Mouse (Mus musculus): ENCODE data around the gene Sptssb. TPM values are rescaled to one million over a fixed set of nuclear protein-coding genes. Genes with fewer than 3 reads are reported as not detected.

The Sptssb gene
- polyA plus RNA-seq, 1 experiment from 2014 or later = 2.5 TPM

GRCm38 (mm10) chr3:69883710-69884109 is 24.0 kb upstream of the Sptssb start:
- 58% methylated on average over 1 of the region's 1 CpGs for WGBS
- H3K27me3 ChIP-seq = no peaks in the 10 kb centered on the region
- no peak for ATAC-seq (replicated peaks; ENCODE audit: low FRiP score)

DNA sequence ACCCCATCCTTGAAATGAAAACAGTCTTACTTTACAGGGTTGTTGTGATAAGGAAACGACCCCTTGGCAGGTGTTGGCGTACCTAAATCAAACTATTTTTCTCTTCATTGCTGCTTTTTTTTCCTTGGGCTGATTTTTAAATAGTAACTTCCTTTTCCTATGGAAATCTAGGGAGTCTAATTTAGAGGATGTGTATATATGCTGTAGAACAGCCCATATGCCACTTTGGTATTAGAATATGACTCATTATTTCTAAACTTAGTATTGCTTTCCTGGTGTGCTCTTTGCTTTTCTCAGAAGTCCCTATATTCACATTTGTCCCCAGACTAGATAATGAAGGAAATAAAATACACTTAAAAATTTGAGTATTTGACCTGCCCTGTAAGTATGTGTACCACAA is 17.8 kb upstream of the Sptssb start:
- H3K4me1 ChIP-seq = no peaks in the 10 kb centered on the region
- H3K36me3 ChIP-seq = no peaks in the 10 kb centered on the region
- WGBS = 56% methylated on average over 2 of the region's 2 CpGs
- H3K9ac ChIP-seq = no peak overlapping the region
- no peaks in the 10 kb centered on the region for H3K27me3 ChIP-seq
- H3K9me3 ChIP-seq (replicated peaks) = no peaks in the 10 kb centered on the region
- ATAC-seq (replicated peaks; ENCODE audit: low FRiP score) = no peak
- no peak overlapping the region for H3K4me2 ChIP-seq
- H3K27ac ChIP-seq = no peak overlapping the region
- no peak overlapping the region for H3K4me3 ChIP-seq (replicated peaks)

More at GRCm38 (mm10) chr3:69883710-69884109, 24.0 kb upstream of the Sptssb start:
- Histone ChIP-seq H3K36me3 (no peaks in the 10 kb centered on the region), H3K9ac (no peak overlapping the region), H3K4me2 (no peak overlapping the region), H3K4me3 (replicated peaks) (no peak overlapping the region), H3K4me1 (0 out of 2 replicates have a peak, but pooled peaks cover 3% of the 10 kb centered on the region), H3K27ac (no peak overlapping the region), H3K9me3 (replicated peaks) (no peaks in the 10 kb centered on the region)

GRCm38 (mm10) chr3:69874721-69875120 is 15.0 kb upstream of the Sptssb start:
- H3K27ac ChIP-seq = no peak overlapping the region
- H3K36me3 ChIP-seq = no peaks in the 10 kb centered on the region
- no peaks in the 10 kb centered on the region for H3K9me3 ChIP-seq (replicated peaks)
- H3K4me2 ChIP-seq = no peak overlapping the region
- no peaks in the 10 kb centered on the region for H3K4me1 ChIP-seq
- 82% methylated on average over 3 of the region's 3 CpGs for WGBS
- no peak overlapping the region for H3K9ac ChIP-seq
- H3K4me3 ChIP-seq (replicated peaks) = no peak overlapping the region
- ATAC-seq (replicated peaks; ENCODE audit: low FRiP score) = no peak
- no peaks in the 10 kb centered on the region for H3K27me3 ChIP-seq

GRCm38 (mm10) chr3:69872661-69873327 is 13.1 kb upstream of the Sptssb start:
- Histone ChIP-seq H3K4me2 (no peak overlapping the region), H3K27me3 (no peaks in the 10 kb centered on the region), H3K4me3 (replicated peaks) (no peak overlapping the region), H3K4me1 (no peaks in the 10 kb centered on the region), H3K9ac (no peak overlapping the region), H3K9me3 (replicated peaks) (no peaks in the 10 kb centered on the region), H3K27ac (no peak overlapping the region), H3K36me3 (no peaks in the 10 kb centered on the region)
- ATAC-seq (replicated peaks; ENCODE audit: low FRiP score) = no peak
- WGBS = 76% methylated on average over 6 of the region's 6 CpGs

DNA sequence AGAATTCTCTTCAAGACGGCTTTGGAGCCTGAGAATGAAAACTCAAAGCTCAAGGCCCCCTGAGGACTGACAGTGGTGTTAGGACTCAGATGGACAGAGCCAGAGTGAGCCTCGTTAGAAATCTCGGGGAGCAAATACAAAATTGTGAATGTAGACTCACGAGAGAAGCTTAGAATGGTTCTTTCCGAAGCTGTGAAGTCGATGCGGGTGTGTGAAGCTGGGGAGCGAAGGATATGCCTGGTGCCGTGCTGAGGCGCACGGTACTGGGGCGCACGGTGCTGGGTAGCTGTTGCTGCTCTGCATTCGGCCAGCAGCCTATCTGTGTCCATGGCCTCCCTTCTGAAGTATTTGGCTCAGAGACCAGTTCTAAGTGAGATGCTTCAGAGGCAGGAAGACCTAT is 11.4 kb upstream of the Sptssb start:
- Histone ChIP-seq H3K27me3 (no peaks in the 10 kb centered on the region), H3K36me3 (no peaks in the 10 kb centered on the region), H3K27ac (no peak overlapping the region), H3K9ac (no peak overlapping the region), H3K4me1 (no peaks in the 10 kb centered on the region), H3K4me3 (replicated peaks) (no peak overlapping the region), H3K4me2 (no peak overlapping the region), H3K9me3 (replicated peaks) (no peaks in the 10 kb centered on the region)
- WGBS = 91% methylated on average over 14 of the region's 14 CpGs
- no peak for ATAC-seq (replicated peaks; ENCODE audit: low FRiP score)

- no peak for ATAC-seq (replicated peaks; ENCODE audit: low FRiP score)
Observed at GRCm38 (mm10) chr3:69869702-69870101, 10.0 kb upstream of the Sptssb start.

DNA sequence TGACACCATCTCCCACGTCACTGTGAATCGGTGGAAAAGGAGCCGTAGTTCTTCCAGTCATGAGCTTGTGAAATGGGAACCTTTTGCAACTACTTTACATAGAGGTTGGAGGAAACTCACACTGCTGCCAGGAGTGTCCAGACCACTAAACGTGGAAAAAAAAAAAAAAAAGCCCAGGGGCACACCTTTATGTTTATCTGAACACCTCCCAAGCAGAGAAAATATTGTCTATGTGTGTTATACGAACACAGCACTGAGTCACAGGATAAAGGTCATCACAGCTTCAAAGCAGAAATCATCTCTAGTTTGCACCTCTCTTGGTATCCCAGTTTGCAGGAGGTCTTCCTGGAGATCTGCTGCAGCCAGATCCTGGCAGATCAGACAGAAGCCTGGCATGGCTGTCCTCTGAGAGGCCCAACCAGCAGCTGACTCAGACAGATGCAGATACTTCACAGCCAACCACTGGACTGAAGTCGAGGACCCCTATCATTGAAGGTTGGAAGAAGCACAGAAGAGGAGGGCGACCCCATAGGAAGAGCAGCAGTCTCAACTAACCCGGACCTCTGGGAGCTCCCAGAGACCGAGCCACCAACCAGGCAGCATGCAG is 2.2 kb upstream of the Sptssb start:
- H3K9me3 ChIP-seq (replicated peaks) = no peaks in the 10 kb centered on the region
- no peak overlapping the region for H3K27ac ChIP-seq
- no peaks in the 10 kb centered on the region for H3K36me3 ChIP-seq
- no peak for ATAC-seq (replicated peaks; ENCODE audit: low FRiP score)
- 0 out of 2 replicates have a peak overlapping the region, but pooled peaks have one; percentile 48 for H3K4me3 ChIP-seq (replicated peaks)
- peaks cover 23% of the 10 kb centered on the region for H3K4me1 ChIP-seq
- WGBS = 47% methylated on average over 9 of the region's 9 CpGs
- H3K27me3 ChIP-seq = peaks cover 16% of the 10 kb centered on the region
- no peak overlapping the region for H3K9ac ChIP-seq
- H3K4me2 ChIP-seq = peak overlapping the region; percentile 95

More at GRCm38 (mm10) chr3:69869702-69870101, 10.0 kb upstream of the Sptssb start:
- Histone ChIP-seq H3K9ac (no peak overlapping the region), H3K9me3 (replicated peaks) (no peaks in the 10 kb centered on the region), H3K4me2 (no peak overlapping the region), H3K4me3 (replicated peaks) (no peak overlapping the region), H3K27ac (no peak overlapping the region), H3K4me1 (no peaks in the 10 kb centered on the region), H3K27me3 (no peaks in the 10 kb centered on the region), H3K36me3 (no peaks in the 10 kb centered on the region)
- 58% methylated on average over 8 of the region's 8 CpGs for WGBS

DNA sequence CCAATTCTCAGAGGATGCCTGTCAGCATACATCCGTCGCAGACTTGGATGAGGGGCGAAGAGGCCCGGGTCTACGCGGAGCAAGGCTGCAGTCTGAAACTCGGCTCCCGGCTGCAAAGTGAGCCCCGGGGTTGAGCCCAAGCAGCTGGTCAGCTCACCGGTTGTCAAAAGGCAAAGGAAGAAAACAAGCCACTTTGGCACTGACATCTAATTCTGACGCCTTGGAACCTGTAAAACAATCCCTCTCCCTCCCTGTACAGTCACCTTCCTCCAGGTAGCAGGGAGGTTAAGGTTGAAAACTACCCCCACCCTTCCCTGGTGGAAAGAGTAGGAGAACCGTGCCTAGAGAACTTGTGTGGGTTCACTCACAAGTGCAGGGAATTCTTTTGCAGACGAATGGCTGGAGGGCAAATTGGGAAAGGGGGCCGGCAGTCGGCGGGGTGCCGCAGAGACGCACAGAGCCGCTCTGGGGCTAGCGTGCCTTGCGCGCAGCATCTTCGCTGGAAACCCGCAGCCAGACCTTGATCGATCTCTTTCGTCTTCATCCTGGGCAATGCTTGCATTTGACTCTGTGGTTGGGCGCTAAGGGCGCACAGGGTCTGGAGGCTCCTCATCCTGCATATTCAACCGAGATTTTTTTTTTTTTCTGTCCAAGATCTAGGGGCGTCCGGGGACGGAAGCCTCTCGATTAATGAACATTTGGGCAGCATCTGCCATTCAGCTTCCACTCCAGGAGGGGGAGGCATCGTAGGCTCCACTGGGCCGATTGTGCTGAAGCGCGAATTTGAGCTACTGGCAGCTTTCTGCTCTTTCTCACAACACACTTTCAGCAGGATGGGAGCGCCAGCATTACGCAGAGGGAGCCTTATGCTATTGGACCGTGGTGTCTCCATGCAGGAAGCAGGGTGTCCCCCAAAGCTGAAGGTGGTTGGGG is 1.1 kb upstream of the Sptssb start:
- Histone ChIP-seq H3K9ac (peak overlapping the region; percentile 23; the same call in 1 of the 2 replicates), H3K27ac (no peak overlapping the region)
- WGBS = under 1% methylated on average over 40 of the region's 40 CpGs

GRCm38 (mm10) chr3:69839485-69839884 is 20.3 kb downstream of the Sptssb start:
- H3K9ac ChIP-seq = no peak overlapping the region
- no peaks in the 10 kb centered on the region for H3K36me3 ChIP-seq
- WGBS = 52% methylated on average over 6 of the region's 6 CpGs
- no peaks in the 10 kb centered on the region for H3K27me3 ChIP-seq
- H3K4me3 ChIP-seq (replicated peaks) = no peak overlapping the region
- no peak overlapping the region for H3K27ac ChIP-seq
- ATAC-seq (replicated peaks; ENCODE audit: low FRiP score) = peak; percentile 88
- no peak overlapping the region for H3K4me2 ChIP-seq
- 0 out of 2 replicates have a peak, but pooled peaks cover 4% of the 10 kb centered on the region for H3K4me1 ChIP-seq
- H3K9me3 ChIP-seq (replicated peaks) = no peaks in the 10 kb centered on the region

More for the DNA sequence above, 1.1 kb upstream of the Sptssb start:
- peak overlapping the region; percentile 95 for H3K4me2 ChIP-seq
- ATAC-seq (replicated peaks; ENCODE audit: low FRiP score) = peak; percentile 66
- no peaks in the 10 kb centered on the region for H3K9me3 ChIP-seq (replicated peaks)
- H3K4me3 ChIP-seq (replicated peaks) = peak overlapping the region; percentile 48
- H3K4me1 ChIP-seq = peaks cover 23% of the 10 kb centered on the region
- peaks cover 16% of the 10 kb centered on the region for H3K27me3 ChIP-seq
- no peaks in the 10 kb centered on the region for H3K36me3 ChIP-seq

GRCm38 (mm10) chr3:69829532-69829931 is 30.2 kb downstream of the Sptssb start:
- no peaks in the 10 kb centered on the region for H3K4me1 ChIP-seq
- no peak overlapping the region for H3K4me3 ChIP-seq (replicated peaks)
- H3K4me2 ChIP-seq = no peak overlapping the region
- no peaks in the 10 kb centered on the region for H3K27me3 ChIP-seq
- no peaks in the 10 kb centered on the region for H3K9me3 ChIP-seq (replicated peaks)
- 80% methylated on average over 8 of the region's 8 CpGs for WGBS
- H3K9ac ChIP-seq = no peak overlapping the region
- H3K36me3 ChIP-seq = no peaks in the 10 kb centered on the region
- no peak overlapping the region for H3K27ac ChIP-seq
- ATAC-seq (replicated peaks; ENCODE audit: low FRiP score) = no peak

- H3K4me2 ChIP-seq = no peak overlapping the region
- H3K9ac ChIP-seq = no peak overlapping the region
- no peaks in the 10 kb centered on the region for H3K36me3 ChIP-seq
- no peak overlapping the region for H3K4me3 ChIP-seq (replicated peaks)
- no peaks in the 10 kb centered on the region for H3K27me3 ChIP-seq
- H3K9me3 ChIP-seq (replicated peaks) = no peaks in the 10 kb centered on the region
- no peak for ATAC-seq (replicated peaks; ENCODE audit: low FRiP score)
- no peaks in the 10 kb centered on the region for H3K4me1 ChIP-seq
- WGBS = 95% methylated on average over 1 of the region's 1 CpGs
- H3K27ac ChIP-seq = no peak overlapping the region
Observed at GRCm38 (mm10) chr3:69824536-69824935, 35.2 kb downstream of the Sptssb start.

GRCm38 (mm10) chr3:69820614-69821013 is 39.1 kb downstream of the Sptssb start:
- no peaks in the 10 kb centered on the region for H3K4me1 ChIP-seq
- WGBS = 84% methylated on average over 7 of the region's 7 CpGs
- no peak for ATAC-seq (replicated peaks; ENCODE audit: low FRiP score)
- no peak overlapping the region for H3K27ac ChIP-seq
- H3K9me3 ChIP-seq (replicated peaks) = no peaks in the 10 kb centered on the region
- no peak overlapping the region for H3K9ac ChIP-seq
- H3K27me3 ChIP-seq = no peaks in the 10 kb centered on the region
- H3K4me3 ChIP-seq (replicated peaks) = no peak overlapping the region
- H3K36me3 ChIP-seq = no peaks in the 10 kb centered on the region
- H3K4me2 ChIP-seq = no peak overlapping the region
